Mouse (Mus musculus) layer of hippocampus, adult 6 months (tissue): ENCODE results near the gene Dync1li2. TPM values are rescaled to one million over a fixed set of nuclear protein-coding genes. Genes with fewer than 3 reads are reported as not detected.

Experiments used
- long read RNA-seq, 2 experiments: library from polyadenylated mRNA; unstranded; transcript quantifications; one replicate each; pipeline ENCODE4 v2.0.0; 2019 to 2020
- polyA plus RNA-seq: library from polyadenylated mRNA; unstranded; fragments of <200 nt; fragmentation: Nextera tagmentation; gene quantifications from 2 replicates; pipeline ENCODE4 v1.2.3, GENCODE M21; 2021

Dync1li2 gene
- 20.1 and 27.9 TPM in 2 replicates for polyA plus RNA-seq
- long read RNA-seq, experiment 1, full-length matches to known transcripts: 17 of 80 reads
- long read RNA-seq, experiment 1, partial matches to known transcripts: 24 of 80 reads
- long read RNA-seq, experiment 1, other reads (novel, unspliced or antisense): 39 of 80 reads
- long read RNA-seq, experiment 2, full-length matches to known transcripts: 287 of 583 reads
- long read RNA-seq, experiment 2, partial matches to known transcripts: 71 of 583 reads
- long read RNA-seq, experiment 2, other reads (novel, unspliced or antisense): 225 of 583 reads

DNA sequence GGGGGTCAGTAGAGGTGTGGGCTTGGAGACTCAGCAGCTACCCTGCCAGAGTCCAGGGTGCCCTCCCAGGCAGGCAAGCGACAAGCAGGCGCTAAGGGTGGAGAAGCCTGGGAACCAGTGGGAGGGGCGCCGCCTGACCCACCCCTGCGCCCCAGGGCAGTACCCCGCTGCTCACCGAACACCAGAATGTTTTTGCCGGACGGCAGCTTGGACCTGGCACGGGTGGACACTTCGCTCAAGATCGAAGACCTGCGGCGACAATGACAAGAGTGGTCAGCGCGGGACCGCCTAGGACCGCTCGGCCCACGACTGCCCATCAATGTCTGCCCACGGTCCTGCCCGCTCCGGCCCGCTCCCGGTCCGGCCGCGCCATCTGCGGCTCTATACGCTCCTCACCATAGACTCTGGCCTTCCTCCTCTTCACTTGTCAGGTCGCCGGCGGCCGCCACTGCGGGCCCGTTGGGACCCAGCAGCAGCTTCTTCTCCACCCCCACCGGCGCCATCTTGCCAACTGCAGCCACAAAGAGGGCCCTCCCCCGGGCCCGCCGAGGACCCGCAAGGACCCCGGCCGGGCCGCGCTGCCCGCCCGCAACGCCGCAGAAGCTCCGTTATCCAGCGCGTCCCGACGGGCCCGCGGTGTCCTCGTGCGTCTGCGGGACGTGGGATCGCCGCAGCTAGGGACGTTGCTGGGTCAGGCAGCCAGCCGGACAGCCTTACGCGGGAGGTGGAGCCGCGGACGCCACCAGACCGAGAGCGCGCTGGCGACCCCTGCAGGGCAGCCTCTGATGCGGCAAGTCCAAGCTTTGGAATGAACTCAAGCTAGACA lies at the start of gene Dync1li2:
Gene Dync1li2 (minus strand): TSS at position 749 of the 826 bp plus-strand sequence.

DNA sequence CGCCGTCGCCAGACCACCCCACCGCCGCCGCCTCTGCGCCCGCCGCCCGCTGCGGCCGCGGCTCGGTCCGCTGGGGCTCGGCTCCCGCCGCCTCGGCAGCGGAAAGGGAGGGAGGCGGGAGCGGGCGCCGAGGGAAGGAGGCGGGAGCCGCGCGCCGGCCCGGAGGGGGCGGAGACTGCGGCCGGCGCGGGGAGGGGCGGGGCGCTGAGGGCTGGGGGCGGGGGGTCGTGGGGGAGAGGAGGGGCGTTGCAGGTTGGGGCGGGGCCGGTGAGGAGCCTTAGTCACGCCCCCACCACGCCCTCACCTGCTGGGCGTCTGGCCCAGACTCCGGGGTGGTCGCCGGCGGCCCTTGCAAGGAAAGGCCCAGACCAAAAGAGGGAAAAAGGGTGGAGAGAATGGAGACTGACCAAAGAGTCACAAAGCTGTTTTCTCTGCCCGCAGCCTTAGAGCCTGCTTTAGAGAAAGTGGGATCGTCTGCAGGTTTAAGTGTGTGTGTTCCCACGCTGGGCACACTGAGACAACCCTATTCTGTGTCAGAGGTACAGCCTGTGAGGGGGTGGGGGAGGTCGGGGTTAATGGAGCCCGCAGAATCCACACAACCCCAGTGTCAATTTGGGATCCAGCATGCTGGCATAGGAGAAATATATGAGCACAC lies 47.0 kb downstream of the Dync1li2 start, which contains the start of gene Cmtm4:
Gene Cmtm4 (minus strand): TSS at position 105 of the 655 bp plus-strand sequence.

Other genes starting within 250 kb of the Dync1li2 start
- gene Tk2, start 194.5 kb downstream of the Dync1li2 start, polyA plus RNA-seq: 20.5 and 21.0 TPM in 2 replicates
- gene Cklf, start 192.2 kb downstream of the Dync1li2 start, polyA plus RNA-seq: 5.9 and 8.5 TPM in 2 replicates
- not detected in 2 replicates for gene Cmtm2a, start 149.9 kb downstream of the Dync1li2 start, polyA plus RNA-seq
- not detected in 2 replicates for gene Gm45711, start 133.0 kb downstream of the Dync1li2 start, polyA plus RNA-seq
- not detected in 2 replicates for gene Cmtm1, start 132.9 kb downstream of the Dync1li2 start, polyA plus RNA-seq
- not detected in 2 replicates for gene Gm11020, start 121.5 kb downstream of the Dync1li2 start, polyA plus RNA-seq
- gene Cmtm2b, start 120.8 kb downstream of the Dync1li2 start, polyA plus RNA-seq: not detected in 2 replicates
- gene Cmtm3, start 103.6 kb downstream of the Dync1li2 start, polyA plus RNA-seq: 12.1 and 16.2 TPM in 2 replicates
- gene Cmtm4, start 47.2 kb downstream of the Dync1li2 start, polyA plus RNA-seq: 8.1 and 8.3 TPM in 2 replicates
- gene Terb1, start 66.9 kb upstream of the Dync1li2 start, polyA plus RNA-seq: 0.13 and 0.15 TPM in 2 replicates
- gene Nae1, start 91.6 kb upstream of the Dync1li2 start, polyA plus RNA-seq: 72.0 and 72.3 TPM in 2 replicates
- 22.2 and 25.6 TPM in 2 replicates for gene Car7, start 91.6 kb upstream of the Dync1li2 start, polyA plus RNA-seq
- 6.6 and 11.4 TPM in 2 replicates for gene Pdp2, start 148.4 kb upstream of the Dync1li2 start, polyA plus RNA-seq
- not detected in 2 replicates for gene Cdh16, start 181.3 kb upstream of the Dync1li2 start, polyA plus RNA-seq
- 0.95 and 0.98 TPM in 2 replicates for gene Rrad, start 188.3 kb upstream of the Dync1li2 start, polyA plus RNA-seq
- gene Ciao2b, start 198.9 kb upstream of the Dync1li2 start, polyA plus RNA-seq: 92.2 and 95.5 TPM in 2 replicates